ENCODE assay signal across 12 mouse cellular contexts in the genomic region with DNA sequence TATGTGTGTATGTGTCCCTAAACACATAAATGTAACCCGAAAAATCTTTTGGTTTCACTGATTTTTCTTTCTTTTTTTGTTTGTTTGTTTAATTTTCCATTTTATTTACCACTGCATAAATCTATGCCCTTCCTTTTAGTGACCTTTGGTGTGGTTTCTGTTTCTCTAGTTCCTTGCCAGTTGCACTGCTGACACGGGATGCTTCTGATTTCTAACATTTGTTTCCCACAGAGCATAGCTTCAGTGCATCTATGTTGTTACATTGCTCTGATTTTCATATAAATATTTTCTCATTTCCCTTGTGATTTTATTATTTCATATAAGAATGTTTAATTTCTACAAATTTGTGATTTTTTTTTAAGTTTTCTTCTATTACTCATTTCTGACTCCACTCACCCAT.
"Had no signal": no experiment of that assay in that cellular context is flagged by ENCODE, and none has a peak within 500 bp of the region (broad histone marks: within the 10 kb centered on the region; RNA-seq: fewer than 3 reads in every experiment).

No protein-coding gene starts in this region.

- DNase-seq: left cerebral cortex, postnatal 4 days; liver; liver, embryonic 13.5 days; liver, postnatal 0 days; lung, adult 18-20 months; lung, adult 2 months; lung, embryonic 14.5 days; lung, postnatal 10 days; lung, postnatal 14 days; lung, postnatal 36 days; lung, postnatal 4 days; midbrain, embryonic 14.5 days had no signal
